Mouse (Mus musculus) embryonic facial prominence, embryonic 13.5 days (tissue): ENCODE measurements around the gene Mipep. TPM values are rescaled to one million over a fixed set of nuclear protein-coding genes. Genes with fewer than 3 reads are reported as not detected.

ENCODE experiments used
- ATAC-seq: fragments of 200-750 bp; cut with Nextera tagmentation; 2 replicates; pipeline ENCODE4 v1.8.0; 2017; ENCODE audit warnings: low read depth; ENCODE audit not compliant: insufficient number of reproducible peaks, insufficient read depth, low FRiP score, low TSS enrichment
- H3K27ac ChIP-seq: fragments of 300-500 bp; sonication (generic); 2 replicates; pipeline ENCODE4 v1.5.1; 2015; ENCODE audit warnings: moderate library complexity, mild to moderate bottlenecking, inconsistent platforms
- H3K27me3 ChIP-seq: fragments of 300-500 bp; sonication (generic); 2 replicates; pipeline ENCODE4 v1.6.1; 2015; ENCODE audit warnings: mild to moderate bottlenecking, inconsistent platforms
- H3K36me3 ChIP-seq: fragments of 300-500 bp; sonication (generic); 2 replicates; pipeline ENCODE4 v1.6.1; 2015; ENCODE audit warnings: mild to moderate bottlenecking, inconsistent platforms
- H3K4me1 ChIP-seq: fragments of 300-500 bp; sonication (generic); 2 replicates; pipeline ENCODE4 v1.6.1; 2015; ENCODE audit warnings: inconsistent platforms
- H3K4me2 ChIP-seq: fragments of 300-500 bp; sonication (generic); 2 replicates; pipeline ENCODE4 v1.6.1; 2015; ENCODE audit warnings: moderate library complexity, mild to moderate bottlenecking, inconsistent platforms
- H3K4me3 ChIP-seq: fragments of 300-500 bp; sonication (generic); 2 replicates; pipeline ENCODE4 v1.5.1; 2015; ENCODE audit warnings: mild to moderate bottlenecking, inconsistent platforms
- H3K9ac ChIP-seq: fragments of 300-500 bp; sonication (generic); 2 replicates; pipeline ENCODE4 v1.6.1; 2015; ENCODE audit warnings: mild to moderate bottlenecking, inconsistent platforms
- H3K9me3 ChIP-seq: fragments of 300-500 bp; sonication (generic); 2 replicates; pipeline ENCODE4 v1.6.1; 2016; ENCODE audit warnings: inconsistent platforms
- WGBS: fragments of 180-500 bp; shearing (Covaris S2); methylation state at CpG from one replicate; pipeline ENCODE4 v1.1.7; 2015; ENCODE audit warnings: mixed read lengths; 5-methylcytosine and 5-hydroxymethylcytosine counted together
- polyA plus RNA-seq: library from polyadenylated mRNA; unstranded; fragments of >200 nt; fragmentation: Nextera tagmentation; extraction: Ambion mirVana; gene quantifications from 2 replicates; pipeline ENCODE4 v1.2.1, GENCODE M21; 2015

Mipep gene
- 20.5 and 24.4 TPM in 2 replicates for polyA plus RNA-seq

GRCm38 (mm10) chr14:60784427-60785315 lies at the start of gene Mipep:
Gene Mipep (plus strand): TSS chr14:60784573.
- Histone ChIP-seq H3K9ac (peak within 1 kb of the TSS; percentile 76), H3K4me1 (peaks cover 8% of the 10 kb centered on the region; the same call in 1 of the 2 replicates), H3K36me3 (peaks cover 20% of the 10 kb centered on the region), H3K4me2 (peak within 1 kb of the TSS; percentile 77), H3K27me3 (0 out of 2 replicates have a peak, but pooled peaks cover 9% of the 10 kb centered on the region), H3K9me3 (no peaks in the 10 kb centered on the region), H3K27ac (0 out of 2 replicates have a peak within 1 kb of the TSS, but pooled peaks have one; percentile 7), H3K4me3 (peak within 1 kb of the TSS; percentile 75)
- peak; percentile 77 for ATAC-seq
- under 1% methylated on average over 61 of the region's 61 CpGs for WGBS

- no peak overlapping the region for H3K4me2 ChIP-seq
These were observed 49.2 kb upstream of the Mipep start for GRCm38 (mm10) chr14:60735206-60735605.

GRCm38 (mm10) chr14:60735848-60736547 lies 48.4 kb upstream of the Mipep start:
- peak overlapping the region; percentile 90 for H3K27ac ChIP-seq
- peaks cover 73% of the 10 kb centered on the region for H3K4me1 ChIP-seq
- H3K27me3 ChIP-seq: no peaks in the 10 kb centered on the region
- 0 out of 2 replicates have a peak overlapping the region, but pooled peaks have one; percentile 32 for H3K9ac ChIP-seq
- H3K4me3 ChIP-seq: no peak overlapping the region
- ATAC-seq: no peak
- H3K36me3 ChIP-seq: no peaks in the 10 kb centered on the region
- H3K9me3 ChIP-seq: no peaks in the 10 kb centered on the region
- WGBS: 52% methylated on average over 13 of the region's 13 CpGs
- peak overlapping the region; percentile 33; the same call in 1 of the 2 replicates for H3K4me2 ChIP-seq

More at GRCm38 (mm10) chr14:60735206-60735605, 49.2 kb upstream of the Mipep start:
- H3K4me3 ChIP-seq: no peak overlapping the region
- H3K4me1 ChIP-seq: peaks cover 65% of the 10 kb centered on the region
- no peaks in the 10 kb centered on the region for H3K36me3 ChIP-seq
- WGBS: 70% methylated on average over 5 of the region's 5 CpGs
- no peak overlapping the region for H3K27ac ChIP-seq
- H3K9me3 ChIP-seq: no peaks in the 10 kb centered on the region
- H3K9ac ChIP-seq: 0 out of 2 replicates have a peak overlapping the region, but pooled peaks have one; percentile 27
- ATAC-seq: no peak
- H3K27me3 ChIP-seq: no peaks in the 10 kb centered on the region

GRCm38 (mm10) chr14:60736591-60737192 lies 47.7 kb upstream of the Mipep start:
- Histone ChIP-seq H3K9ac (0 out of 2 replicates have a peak overlapping the region, but pooled peaks have one; percentile 32), H3K27ac (peak overlapping the region; percentile 90), H3K36me3 (no peaks in the 10 kb centered on the region), H3K4me2 (peak overlapping the region; percentile 33), H3K4me1 (peaks cover 79% of the 10 kb centered on the region), H3K27me3 (no peaks in the 10 kb centered on the region), H3K4me3 (no peak overlapping the region), H3K9me3 (no peaks in the 10 kb centered on the region)
- 6% methylated on average over 4 of the region's 4 CpGs for WGBS
- ATAC-seq: peak; percentile 65

GRCm38 (mm10) chr14:60737202-60737611 lies 47.2 kb upstream of the Mipep start:
- H3K9me3 ChIP-seq: no peaks in the 10 kb centered on the region
- H3K4me1 ChIP-seq: peaks cover 79% of the 10 kb centered on the region
- H3K4me3 ChIP-seq: no peak overlapping the region
- no peaks in the 10 kb centered on the region for H3K27me3 ChIP-seq
- 0 out of 2 replicates have a peak overlapping the region, but pooled peaks have one; percentile 33 for H3K4me2 ChIP-seq
- no peak overlapping the region for H3K9ac ChIP-seq
- WGBS: 31% methylated on average over 7 of the region's 7 CpGs
- H3K36me3 ChIP-seq: no peaks in the 10 kb centered on the region
- peak overlapping the region; percentile 90 for H3K27ac ChIP-seq
- ATAC-seq: no peak

- H3K4me1 ChIP-seq: peaks cover 75% of the 10 kb centered on the region
- H3K4me3 ChIP-seq: no peak overlapping the region
- no peaks in the 10 kb centered on the region for H3K36me3 ChIP-seq
- H3K9ac ChIP-seq: no peak overlapping the region
- H3K9me3 ChIP-seq: no peaks in the 10 kb centered on the region
- H3K27me3 ChIP-seq: no peaks in the 10 kb centered on the region
- no peak overlapping the region for H3K4me2 ChIP-seq
- ATAC-seq: no peak
- peak overlapping the region; percentile 57 for H3K27ac ChIP-seq
- 63% methylated on average over 10 of the region's 10 CpGs for WGBS
These were observed 45.9 kb upstream of the Mipep start for GRCm38 (mm10) chr14:60738434-60738938.

- peaks cover 71% of the 10 kb centered on the region for H3K4me1 ChIP-seq
- H3K27ac ChIP-seq: peak overlapping the region; percentile 63; the same call in 1 of the 2 replicates
- H3K9ac ChIP-seq: no peak overlapping the region
- no peaks in the 10 kb centered on the region for H3K27me3 ChIP-seq
- H3K4me3 ChIP-seq: no peak overlapping the region
- H3K9me3 ChIP-seq: no peaks in the 10 kb centered on the region
- H3K4me2 ChIP-seq: no peak overlapping the region
- no peaks in the 10 kb centered on the region for H3K36me3 ChIP-seq
- WGBS: 13% methylated on average over 7 of the region's 9 CpGs
- ATAC-seq: no peak
These were observed 45.2 kb upstream of the Mipep start for GRCm38 (mm10) chr14:60739155-60739554.

- Histone ChIP-seq H3K27me3 (no peaks in the 10 kb centered on the region), H3K9ac (no peak overlapping the region), H3K4me2 (no peak overlapping the region), H3K4me3 (no peak overlapping the region), H3K36me3 (no peaks in the 10 kb centered on the region), H3K4me1 (peaks cover 70% of the 10 kb centered on the region), H3K27ac (peak overlapping the region; percentile 63; the same call in 1 of the 2 replicates), H3K9me3 (no peaks in the 10 kb centered on the region)
- ATAC-seq: no peak
- 72% methylated on average over 12 of the region's 12 CpGs for WGBS
These were observed 44.8 kb upstream of the Mipep start for GRCm38 (mm10) chr14:60739616-60740015.

- Histone ChIP-seq H3K36me3 (no peaks in the 10 kb centered on the region), H3K27ac (peak overlapping the region; percentile 71; the same call in 1 of the 2 replicates), H3K9me3 (no peaks in the 10 kb centered on the region), H3K4me3 (no peak overlapping the region), H3K4me2 (no peak overlapping the region), H3K9ac (no peak overlapping the region), H3K4me1 (peaks cover 63% of the 10 kb centered on the region), H3K27me3 (no peaks in the 10 kb centered on the region)
- no peak for ATAC-seq
- WGBS: 82% methylated on average over 5 of the region's 5 CpGs
These were observed 43.9 kb upstream of the Mipep start for GRCm38 (mm10) chr14:60740507-60740906.

GRCm38 (mm10) chr14:60741033-60741432 lies 43.3 kb upstream of the Mipep start:
- Histone ChIP-seq H3K27me3 (no peaks in the 10 kb centered on the region), H3K4me2 (no peak overlapping the region), H3K4me1 (peaks cover 60% of the 10 kb centered on the region), H3K36me3 (peaks cover 3% of the 10 kb centered on the region; the same call in 1 of the 2 replicates), H3K9ac (no peak overlapping the region), H3K27ac (peak overlapping the region; percentile 71), H3K9me3 (no peaks in the 10 kb centered on the region), H3K4me3 (no peak overlapping the region)
- WGBS: 69% methylated on average over 8 of the region's 8 CpGs
- no peak for ATAC-seq

GRCm38 (mm10) chr14:60741490-60741981 lies 42.8 kb upstream of the Mipep start:
- no peak for ATAC-seq
- H3K4me2 ChIP-seq: no peak overlapping the region
- peak overlapping the region; percentile 71 for H3K27ac ChIP-seq
- peaks cover 8% of the 10 kb centered on the region; the same call in 1 of the 2 replicates for H3K36me3 ChIP-seq
- no peak overlapping the region for H3K9ac ChIP-seq
- H3K4me1 ChIP-seq: peaks cover 55% of the 10 kb centered on the region
- no peaks in the 10 kb centered on the region for H3K9me3 ChIP-seq
- WGBS: 65% methylated on average over 6 of the region's 6 CpGs
- H3K4me3 ChIP-seq: no peak overlapping the region
- H3K27me3 ChIP-seq: no peaks in the 10 kb centered on the region
